ENCODE assay signal across 14 mouse cellular contexts in genomic region chr10:128795581-128795980, GRCm38 (mm10).
"Had no signal": no experiment of that assay in that cellular context is flagged by ENCODE, and none has a peak within 500 bp of the region (broad histone marks: within the 10 kb centered on the region; RNA-seq: fewer than 3 reads in every experiment).

No protein-coding gene starts in this region.

- H3K4me3 ChIP-seq: limb, embryonic 10.5 days; liver, embryonic 15.5 days; midbrain, embryonic 15.5 days; neural tube, embryonic 13.5 days; stomach, embryonic 15.5 days had no signal

- H3K4me2 ChIP-seq: liver, embryonic 11.5 days; liver, embryonic 15.5 days; midbrain, embryonic 11.5 days; midbrain, embryonic 15.5 days; neural tube, embryonic 13.5 days; stomach, embryonic 15.5 days had no signal

- H3K4me1 ChIP-seq: limb, embryonic 10.5 days; midbrain, embryonic 15.5 days; neural tube, embryonic 13.5 days; stomach, embryonic 15.5 days had no signal

- H3K36me3 ChIP-seq: liver, embryonic 15.5 days; midbrain, embryonic 15.5 days; stomach, embryonic 15.5 days had no signal

- H3K27ac ChIP-seq: limb, embryonic 10.5 days; liver, embryonic 15.5 days; midbrain, embryonic 15.5 days; neural tube, embryonic 13.5 days; stomach, embryonic 15.5 days had no signal

- H3K27me3 ChIP-seq: liver, embryonic 15.5 days; midbrain, embryonic 15.5 days; neural tube, embryonic 13.5 days; stomach, embryonic 15.5 days had no signal

- DNase-seq: kidney, adult 8-10 months; kidney, postnatal 25 days; lung, adult 2 months; lung, postnatal 10 days; lung, postnatal 4 days; right cerebral cortex, postnatal 14 days; thymus, postnatal 36 days had no signal

- H3K9me3 ChIP-seq: limb, embryonic 10.5 days; liver, embryonic 15.5 days; midbrain, embryonic 15.5 days; neural tube, embryonic 13.5 days; stomach, embryonic 15.5 days had no signal

- H3K9ac ChIP-seq: liver, embryonic 15.5 days; midbrain, embryonic 15.5 days; neural tube, embryonic 13.5 days; stomach, embryonic 15.5 days had no signal

- ATAC-seq: midbrain, embryonic 15.5 days had no signal
